Mouse (Mus musculus): ENCODE measurements around the gene Camkmt. TPM values are rescaled to one million over a fixed set of nuclear protein-coding genes. Genes with fewer than 3 reads are reported as not detected.
A peak's percentile ranks its signal among the peaks of the same experiment; 100 is the strongest.

Gene Camkmt
- total RNA-seq, 1 experiment = 7.1 TPM

DNA sequence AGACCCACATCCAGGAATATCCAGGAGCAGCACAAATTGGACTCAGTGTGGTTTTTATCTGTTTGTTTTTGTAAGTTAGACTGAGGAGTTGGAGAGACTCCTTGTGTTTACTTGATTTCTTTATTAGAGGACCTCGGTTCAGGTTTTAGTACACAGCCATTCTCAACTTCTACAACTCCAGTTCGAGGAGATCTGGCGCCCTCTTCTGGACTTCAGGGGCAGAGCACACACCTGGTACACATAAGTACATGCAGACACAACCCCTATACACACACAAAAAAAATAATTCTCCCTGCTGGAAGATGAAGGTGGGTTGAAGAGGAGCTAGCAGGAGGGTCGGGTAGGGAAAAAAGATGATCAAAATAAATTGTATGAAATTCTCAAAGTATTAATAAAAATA, 379.4 kb downstream of the Camkmt start:
- no peak overlapping the region for H3K4me3 ChIP-seq (ENCODE audit: insufficient read depth in 1 of 2, low read depth in 1 of 2, low read length in 2 of 2, poor library complexity in 1 of 2, severe bottlenecking in 1 of 2)
- no peak for DNase-seq (ENCODE audit: low read depth, low spot score)
- peaks cover 0 to 8% of the 10 kb centered on the region in 2 experiments; a peak in 1 of 4 replicates for H3K4me1 ChIP-seq (ENCODE audit: control insufficient read depth in 2 of 2, insufficient read depth in 2 of 2, low read length in 2 of 2, poor library complexity in 1 of 2)
- H3K36me3 ChIP-seq (ENCODE audit: control insufficient read depth, insufficient read depth, low read length, poor library complexity, severe bottlenecking) = no peaks in the 10 kb centered on the region
- no peak overlapping the region for H3K27ac ChIP-seq (ENCODE audit: insufficient read depth, low read depth, low read length, poor library complexity, severe bottlenecking)
- in situ Hi-C loops (cut with MboI; ENCODE audit: low sequenced_read_pairs in 2 of 2, unreplicated experiment in 2 of 2) = no loop called here
- H3K9ac ChIP-seq (ENCODE audit: insufficient read depth, low read depth, low read length, poor library complexity, severe bottlenecking) = no peak overlapping the region
- TF ChIP-seq ZC3H11A (IDR thresholded peaks at IDR 0.05; ENCODE audit: borderline replicate concordance, low read depth, low read length) = peak; percentile 69
- no peak for TF ChIP-seq CHD2 (IDR thresholded peaks at IDR 0.05; ENCODE audit: low read depth, low read length)
- TF ChIP-seq ZNF384 (IDR thresholded peaks at IDR 0.05; ENCODE audit: low read depth, low read length) = no peak
- TF ChIP-seq HCFC1 (IDR thresholded peaks at IDR 0.05; ENCODE audit: borderline replicate concordance, insufficient read depth, low read length) = no peak
- no peak for TF ChIP-seq MAFK (IDR thresholded peaks at IDR 0.05; ENCODE audit: insufficient read depth, low read depth, low read length)
- no peaks in the 10 kb centered on the region for H3K9me3 ChIP-seq (ENCODE audit: control insufficient read depth, insufficient read depth, low read depth, low read length)

DNA sequence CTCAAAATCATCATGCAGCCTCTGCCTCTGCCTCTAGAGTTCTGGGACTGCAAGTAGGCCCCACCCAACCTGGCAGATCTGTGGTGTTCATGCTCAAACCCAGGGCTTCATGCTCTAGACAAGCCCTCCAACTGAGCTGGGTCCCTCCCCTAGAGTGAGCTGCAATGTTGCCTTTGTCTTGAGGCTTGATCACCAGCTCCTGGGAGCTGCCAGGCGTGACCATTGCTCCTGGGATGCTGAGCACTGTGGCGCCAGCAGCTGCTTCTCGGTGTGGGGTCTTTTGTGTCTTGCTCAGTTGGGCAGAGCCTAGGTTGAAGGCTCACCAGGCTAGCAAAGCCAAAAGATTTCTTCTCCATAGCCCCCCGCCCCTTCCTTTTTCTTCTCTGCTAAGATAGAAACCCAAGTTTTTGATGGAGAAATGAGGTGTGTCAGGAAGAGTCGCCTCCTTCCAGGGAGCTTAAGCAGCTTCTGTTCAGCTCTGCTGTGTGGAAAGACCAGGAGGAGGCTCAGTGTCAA, 382.4 kb downstream of the Camkmt start:
- Histone ChIP-seq H3K4me3 (ENCODE audit: insufficient read depth in 1 of 2, low read depth in 1 of 2, low read length in 2 of 2, poor library complexity in 1 of 2, severe bottlenecking in 1 of 2) (no peak overlapping the region), H3K9me3 (ENCODE audit: control insufficient read depth, insufficient read depth, low read depth, low read length) (no peaks in the 10 kb centered on the region), H3K27ac (ENCODE audit: insufficient read depth, low read depth, low read length, poor library complexity, severe bottlenecking) (no peak overlapping the region), H3K9ac (ENCODE audit: insufficient read depth, low read depth, low read length, poor library complexity, severe bottlenecking) (no peak overlapping the region), H3K4me1 (ENCODE audit: control insufficient read depth in 2 of 2, insufficient read depth in 2 of 2, low read length in 2 of 2, poor library complexity in 1 of 2) (peaks cover 0 to 8% of the 10 kb centered on the region in 2 experiments; a peak in 1 of 4 replicates), H3K36me3 (ENCODE audit: control insufficient read depth, insufficient read depth, low read length, poor library complexity, severe bottlenecking) (no peaks in the 10 kb centered on the region)
- DNase-seq (ENCODE audit: low read depth, low spot score) = no peak
- TF ChIP-seq CHD2 (IDR thresholded peaks at IDR 0.05; ENCODE audit: low read depth, low read length) = no peak
- in situ Hi-C loops (cut with MboI; ENCODE audit: low sequenced_read_pairs in 2 of 2, unreplicated experiment in 2 of 2) = no loop called here

DNA sequence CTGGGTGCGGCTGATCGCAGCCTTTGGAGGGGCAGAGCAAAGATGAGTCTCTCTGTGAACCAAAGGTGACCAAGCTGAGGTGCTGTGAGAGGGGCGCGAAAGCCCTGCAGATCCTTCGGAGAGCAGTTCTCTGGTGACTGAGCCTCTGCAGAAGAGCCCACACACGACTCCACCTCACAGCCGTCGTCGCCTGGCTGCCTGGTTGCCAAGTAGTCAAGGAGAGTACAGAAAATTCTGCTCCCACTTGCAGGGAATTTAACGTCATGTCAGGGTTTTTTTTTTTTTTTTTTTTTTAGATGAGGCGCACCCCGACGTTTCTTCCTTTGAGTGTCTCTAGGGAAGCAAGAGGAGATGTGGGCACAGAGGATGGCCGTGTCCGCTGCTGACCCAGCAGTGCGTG, 382.9 kb downstream of the Camkmt start:
- Histone ChIP-seq H3K36me3 (ENCODE audit: control insufficient read depth, insufficient read depth, low read length, poor library complexity, severe bottlenecking) (no peaks in the 10 kb centered on the region), H3K9me3 (ENCODE audit: control insufficient read depth, insufficient read depth, low read depth, low read length) (no peaks in the 10 kb centered on the region), H3K4me3 (ENCODE audit: insufficient read depth in 1 of 2, low read depth in 1 of 2, low read length in 2 of 2, poor library complexity in 1 of 2, severe bottlenecking in 1 of 2) (no peak overlapping the region), H3K9ac (ENCODE audit: insufficient read depth, low read depth, low read length, poor library complexity, severe bottlenecking) (no peak overlapping the region), H3K27ac (ENCODE audit: insufficient read depth, low read depth, low read length, poor library complexity, severe bottlenecking) (no peak overlapping the region), H3K4me1 (ENCODE audit: control insufficient read depth in 2 of 2, insufficient read depth in 2 of 2, low read length in 2 of 2, poor library complexity in 1 of 2) (peaks cover 0 to 8% of the 10 kb centered on the region in 2 experiments; a peak in 1 of 4 replicates)
- DNase-seq (ENCODE audit: low read depth, low spot score) = no peak
- in situ Hi-C loops (cut with MboI; ENCODE audit: low sequenced_read_pairs in 2 of 2, unreplicated experiment in 2 of 2) = no loop called here
- TF ChIP-seq HCFC1 (IDR thresholded peaks at IDR 0.05; ENCODE audit: borderline replicate concordance, insufficient read depth, low read length) (no peak), ZC3H11A (IDR thresholded peaks at IDR 0.05; ENCODE audit: borderline replicate concordance, low read depth, low read length) (no peak), MAFK (IDR thresholded peaks at IDR 0.05; ENCODE audit: insufficient read depth, low read depth, low read length) (no peak), CHD2 (IDR thresholded peaks at IDR 0.05; ENCODE audit: low read depth, low read length) (no peak), ZNF384 (IDR thresholded peaks at IDR 0.05; ENCODE audit: low read depth, low read length) (no peak)

DNA sequence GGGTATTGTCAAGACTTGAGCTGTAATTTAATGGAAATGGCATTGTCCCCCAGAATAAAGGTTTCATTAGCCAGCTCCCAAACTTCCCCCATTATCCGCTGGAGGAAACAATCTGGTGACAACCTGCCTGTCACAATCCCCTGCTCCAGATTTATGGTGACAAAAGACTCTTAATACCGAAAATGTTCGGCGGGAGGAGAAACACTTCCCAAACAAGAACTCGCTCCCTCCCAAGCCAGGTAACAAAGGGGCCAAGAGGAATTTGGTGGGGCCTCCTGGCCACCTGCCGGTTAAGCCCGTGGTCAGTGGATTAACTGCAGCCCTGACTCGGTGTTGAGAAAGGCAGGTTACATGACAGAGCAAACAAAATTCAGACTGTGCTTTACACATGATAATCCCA, 383.5 kb downstream of the Camkmt start:
- in situ Hi-C loops (cut with MboI; ENCODE audit: low sequenced_read_pairs in 2 of 2, unreplicated experiment in 2 of 2) = no loop called here
- H3K27ac ChIP-seq (ENCODE audit: insufficient read depth, low read depth, low read length, poor library complexity, severe bottlenecking) = no peak overlapping the region
- no peaks in the 10 kb centered on the region for H3K36me3 ChIP-seq (ENCODE audit: control insufficient read depth, insufficient read depth, low read length, poor library complexity, severe bottlenecking)
- no peak overlapping the region for H3K9ac ChIP-seq (ENCODE audit: insufficient read depth, low read depth, low read length, poor library complexity, severe bottlenecking)
- peaks cover 0 to 8% of the 10 kb centered on the region in 2 experiments; a peak in 1 of 4 replicates for H3K4me1 ChIP-seq (ENCODE audit: control insufficient read depth in 2 of 2, insufficient read depth in 2 of 2, low read length in 2 of 2, poor library complexity in 1 of 2)
- H3K4me3 ChIP-seq (ENCODE audit: insufficient read depth in 1 of 2, low read depth in 1 of 2, low read length in 2 of 2, poor library complexity in 1 of 2, severe bottlenecking in 1 of 2) = no peak overlapping the region
- no peak for DNase-seq (ENCODE audit: low read depth, low spot score)
- no peaks in the 10 kb centered on the region for H3K9me3 ChIP-seq (ENCODE audit: control insufficient read depth, insufficient read depth, low read depth, low read length)
- no peak for TF ChIP-seq CHD2 (IDR thresholded peaks at IDR 0.05; ENCODE audit: low read depth, low read length)
- no peak for TF ChIP-seq ZNF384 (IDR thresholded peaks at IDR 0.05; ENCODE audit: low read depth, low read length)
- no peak for TF ChIP-seq HCFC1 (IDR thresholded peaks at IDR 0.05; ENCODE audit: borderline replicate concordance, insufficient read depth, low read length)
- TF ChIP-seq ZC3H11A (IDR thresholded peaks at IDR 0.05; ENCODE audit: borderline replicate concordance, low read depth, low read length) = no peak
- TF ChIP-seq MAFK (IDR thresholded peaks at IDR 0.05; ENCODE audit: insufficient read depth, low read depth, low read length) = no peak

DNA sequence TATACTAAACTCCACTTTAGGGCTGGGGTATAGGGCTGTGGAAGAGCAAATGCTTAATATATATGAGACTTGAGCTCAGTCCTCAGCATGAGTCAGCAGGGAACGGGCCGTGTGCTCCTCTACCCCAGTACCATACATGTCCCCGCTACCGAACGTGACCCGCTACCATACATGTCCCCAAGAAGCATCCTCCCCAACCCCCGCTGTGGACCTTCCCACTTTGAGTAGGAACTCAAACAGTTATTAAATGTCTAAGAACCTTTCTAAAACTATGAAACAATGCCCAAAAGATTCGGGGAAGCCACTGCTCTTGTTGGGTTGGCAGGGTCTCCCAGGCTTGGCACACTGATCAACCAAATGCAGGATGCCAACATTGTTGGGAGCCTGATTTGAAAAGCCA, 390.9 kb downstream of the Camkmt start:
- in situ Hi-C loops (cut with MboI; ENCODE audit: low sequenced_read_pairs in 2 of 2, unreplicated experiment in 2 of 2) = loop anchor here in 1 of 2 experiments (10.0 kb wide), 1 partner anchor 214 kb away; no protein-coding TSS in a partner anchor
- no peak for TF ChIP-seq MAFK (IDR thresholded peaks at IDR 0.05; ENCODE audit: insufficient read depth, low read depth, low read length)
- no peak for TF ChIP-seq ZNF384 (IDR thresholded peaks at IDR 0.05; ENCODE audit: low read depth, low read length)
- TF ChIP-seq ZC3H11A (IDR thresholded peaks at IDR 0.05; ENCODE audit: borderline replicate concordance, low read depth, low read length) = no peak
- no peak for TF ChIP-seq HCFC1 (IDR thresholded peaks at IDR 0.05; ENCODE audit: borderline replicate concordance, insufficient read depth, low read length)
- TF ChIP-seq CHD2 (IDR thresholded peaks at IDR 0.05; ENCODE audit: low read depth, low read length) = no peak
- no peak overlapping the region for H3K4me3 ChIP-seq (ENCODE audit: insufficient read depth in 1 of 2, low read depth in 1 of 2, low read length in 2 of 2, poor library complexity in 1 of 2, severe bottlenecking in 1 of 2)

More for the DNA sequence above, 390.9 kb downstream of the Camkmt start:
- Histone ChIP-seq H3K27ac (ENCODE audit: insufficient read depth, low read depth, low read length, poor library complexity, severe bottlenecking) (no peak overlapping the region), H3K9ac (ENCODE audit: insufficient read depth, low read depth, low read length, poor library complexity, severe bottlenecking) (no peak overlapping the region), H3K4me1 (ENCODE audit: control insufficient read depth in 2 of 2, insufficient read depth in 2 of 2, low read length in 2 of 2, poor library complexity in 1 of 2) (peaks cover 0 to 3% of the 10 kb centered on the region in 2 experiments; a peak in 2 of 4 replicates), H3K9me3 (ENCODE audit: control insufficient read depth, insufficient read depth, low read depth, low read length) (no peaks in the 10 kb centered on the region), H3K36me3 (ENCODE audit: control insufficient read depth, insufficient read depth, low read length, poor library complexity, severe bottlenecking) (no peaks in the 10 kb centered on the region)
- DNase-seq (ENCODE audit: low read depth, low spot score) = no peak

Measured in ES-E14 (cell line).